Comparison of ENCODE assay signal across 14 mouse cellular contexts in genomic region chr5:31787201-31787600, GRCm38 (mm10).
"Had no signal": no experiment of that assay in that cellular context is flagged by ENCODE, and none has a peak within 500 bp of the region (broad histone marks: within the 10 kb centered on the region; RNA-seq: fewer than 3 reads in every experiment).

No protein-coding gene starts in this region.

- DNase-seq: kidney, postnatal 25 days; lung, postnatal 14 days; right cerebral cortex, adult 18-20 months; right cerebral cortex, postnatal 25 days; thymus, adult 2 months; thymus, postnatal 25 days had no signal

- ATAC-seq: liver, embryonic 12.5 days had no signal

- H3K27me3 ChIP-seq: liver, embryonic 12.5 days; lung, embryonic 15.5 days; midbrain, embryonic 12.5 days; neural tube, embryonic 15.5 days had no signal

- H3K9ac ChIP-seq: liver, embryonic 12.5 days; lung, embryonic 15.5 days; midbrain, embryonic 12.5 days; neural tube, embryonic 15.5 days had no signal

- H3K27ac ChIP-seq: limb, embryonic 10.5 days; liver, embryonic 12.5 days; lung, embryonic 15.5 days; midbrain, embryonic 12.5 days; neural tube, embryonic 15.5 days; stomach, postnatal 0 days had no signal

- H3K4me1 ChIP-seq: liver, embryonic 12.5 days; midbrain, embryonic 12.5 days had no signal

- H3K4me3 ChIP-seq: left cerebral cortex, adult 2 months; limb, embryonic 10.5 days; liver, embryonic 12.5 days; lung, embryonic 15.5 days; midbrain, embryonic 12.5 days; myocyte; neural tube, embryonic 15.5 days had no signal

- H3K9me3 ChIP-seq: limb, embryonic 10.5 days; liver, embryonic 12.5 days; lung, embryonic 15.5 days; midbrain, embryonic 12.5 days; neural tube, embryonic 15.5 days had no signal

- H3K4me2 ChIP-seq: liver, embryonic 12.5 days; lung, embryonic 15.5 days; midbrain, embryonic 12.5 days; neural tube, embryonic 15.5 days had no signal

- H3K36me3 ChIP-seq: limb, embryonic 10.5 days; liver, embryonic 12.5 days; lung, embryonic 15.5 days; midbrain, embryonic 12.5 days; neural tube, embryonic 15.5 days had no signal
